Mouse (Mus musculus) left cerebral cortex, adult 2 months (tissue): ENCODE results near the gene Cep112. TPM values are rescaled to one million over a fixed set of nuclear protein-coding genes. Genes with fewer than 3 reads are reported as not detected.

Source experiments
- DNase-seq, 2 experiments: peaks; one replicate each; pipeline ENCODE4 v3.0.0; 2021 to 2022; ENCODE audit warnings: low spot score in 2 of 2, mixed read lengths in 1 of 2; ENCODE audit errors: extremely low spot score in 1 of 2
- H3K27ac ChIP-seq: fragments of 200-600 bp; 2 replicates; pipeline ENCODE4 v1.8.1; 2022
- H3K4me3 ChIP-seq: fragments of 200-600 bp; 2 replicates; pipeline ENCODE4 v1.8.1; 2022
- CTCF ChIP-seq: fragments of 200-600 bp; IDR thresholded peaks from 2 replicates; pipeline ENCODE4 v1.8.1; 2022; ENCODE audit warnings: antibody characterized with exemption, mild to moderate bottlenecking, moderate library complexity
- intact Hi-C: fragments of 180-260 bp; cut with DNase I; formaldehyde crosslinking; loops from one replicate; pipeline ENCODE4 v1.15.1; 2025
- total RNA-seq, 2 experiments: library from RNA; stranded (reverse); gene quantifications; 2 replicates each; pipeline ENCODE4 v1.2.3; 2021

Cep112 gene
- total RNA-seq, 2 experiments from 2014 or later = 8.2 to 11.3 TPM

DNA sequence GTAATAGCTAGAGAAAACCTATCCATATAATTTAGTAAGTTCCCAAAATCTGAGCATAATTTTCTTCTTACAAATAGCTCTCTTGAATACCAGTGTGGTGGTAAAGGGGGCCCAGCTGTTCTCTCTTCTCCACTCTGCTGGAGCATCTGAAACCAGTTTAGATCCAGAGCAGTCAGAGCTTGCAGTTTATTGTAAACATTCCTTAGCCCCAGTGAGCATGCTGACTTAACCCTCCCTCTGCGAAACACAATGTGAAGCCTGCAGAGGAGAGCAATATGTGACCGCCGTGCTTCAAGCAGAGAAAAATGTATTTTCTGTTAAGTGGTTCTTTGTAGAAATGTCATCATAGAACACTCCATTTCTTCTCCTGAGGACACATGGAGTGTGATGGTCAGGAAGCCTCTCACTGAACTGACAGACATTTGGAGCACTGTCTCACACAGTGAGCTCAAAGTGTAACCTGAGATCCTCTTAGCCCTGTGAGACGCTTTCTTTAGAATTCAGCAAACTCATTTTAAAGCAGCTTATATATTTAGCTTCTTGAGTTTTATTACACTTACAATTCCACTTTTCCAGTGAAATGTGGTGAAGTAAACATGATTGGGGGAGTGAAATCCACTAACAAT, 128.1 kb downstream of the Cep112 start:
- Histone ChIP-seq H3K4me3 (no peak overlapping the region), H3K27ac (no peak overlapping the region)
- no peak for TF ChIP-seq CTCF
- intact Hi-C loops = no loop called here
- DNase-seq = no peak

DNA sequence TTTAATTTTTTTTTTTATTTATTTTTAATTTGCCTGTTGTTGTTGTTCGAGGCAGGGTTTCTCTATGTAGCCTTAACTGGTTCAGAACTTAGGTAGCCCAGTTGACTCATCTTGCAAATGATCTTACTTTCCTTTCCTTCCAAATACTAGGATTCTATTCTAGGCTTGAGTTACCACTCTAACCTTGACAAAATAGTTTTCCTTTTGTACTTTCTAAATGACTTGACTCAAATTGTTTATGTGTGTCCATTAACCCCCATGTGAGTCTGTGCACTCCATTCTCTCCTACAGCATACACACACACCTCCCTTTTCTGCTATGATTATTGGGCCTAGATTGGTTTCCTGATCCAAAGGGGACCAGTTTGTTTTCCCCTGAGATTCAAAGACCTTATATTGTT, 128.9 kb downstream of the Cep112 start:
- no peak for TF ChIP-seq CTCF
- no peak for DNase-seq
- intact Hi-C loops = no loop called here

DNA sequence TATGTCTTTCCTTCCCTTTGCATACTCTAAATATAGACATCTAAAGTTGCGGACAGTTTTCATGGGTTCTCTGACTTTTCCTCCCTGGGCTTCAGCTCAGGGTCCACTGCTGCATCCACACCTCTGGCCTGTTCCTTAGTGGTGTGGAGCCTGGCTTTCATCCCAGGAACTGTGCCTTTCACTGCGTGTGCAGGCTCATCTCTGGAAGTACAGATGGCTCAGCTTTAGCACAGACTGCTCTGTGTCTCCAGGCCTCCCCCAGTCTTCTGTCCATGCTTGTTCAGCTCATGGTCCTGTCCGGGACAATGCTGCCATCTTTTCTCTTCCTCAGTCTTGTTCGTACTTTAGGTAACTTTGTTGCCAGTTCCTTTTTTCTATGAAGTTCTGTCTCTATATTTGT, 133.6 kb downstream of the Cep112 start:
- intact Hi-C loops = no loop called here
- no peak for TF ChIP-seq CTCF
- no peak for DNase-seq

More for the DNA sequence above, 128.9 kb downstream of the Cep112 start:
- H3K27ac ChIP-seq = no peak overlapping the region
- no peak overlapping the region for H3K4me3 ChIP-seq

DNA sequence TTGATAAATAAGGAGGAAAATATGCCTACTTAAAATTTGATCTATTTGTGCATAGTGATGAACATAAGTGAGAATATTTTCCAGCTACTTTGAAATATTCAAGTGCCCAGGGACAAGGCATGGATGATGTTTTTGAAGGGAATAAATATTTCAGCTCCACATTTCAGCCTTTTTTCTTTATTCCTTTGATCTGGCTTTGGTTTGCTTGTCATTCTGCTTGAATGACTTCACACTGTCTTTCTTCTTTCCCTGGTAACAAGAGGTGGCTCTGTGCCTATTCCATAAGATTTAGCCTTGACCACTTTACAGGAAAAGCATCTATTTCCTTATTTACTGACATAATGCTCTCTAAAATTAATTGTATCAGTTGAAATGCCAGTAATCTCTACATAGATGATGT, 134.5 kb downstream of the Cep112 start:
- Histone ChIP-seq H3K4me3 (no peak overlapping the region), H3K27ac (no peak overlapping the region)
- DNase-seq = no peak
- intact Hi-C loops = no loop called here
- TF ChIP-seq CTCF = no peak

More for the DNA sequence above, 133.6 kb downstream of the Cep112 start:
- Histone ChIP-seq H3K27ac (no peak overlapping the region), H3K4me3 (no peak overlapping the region)

DNA sequence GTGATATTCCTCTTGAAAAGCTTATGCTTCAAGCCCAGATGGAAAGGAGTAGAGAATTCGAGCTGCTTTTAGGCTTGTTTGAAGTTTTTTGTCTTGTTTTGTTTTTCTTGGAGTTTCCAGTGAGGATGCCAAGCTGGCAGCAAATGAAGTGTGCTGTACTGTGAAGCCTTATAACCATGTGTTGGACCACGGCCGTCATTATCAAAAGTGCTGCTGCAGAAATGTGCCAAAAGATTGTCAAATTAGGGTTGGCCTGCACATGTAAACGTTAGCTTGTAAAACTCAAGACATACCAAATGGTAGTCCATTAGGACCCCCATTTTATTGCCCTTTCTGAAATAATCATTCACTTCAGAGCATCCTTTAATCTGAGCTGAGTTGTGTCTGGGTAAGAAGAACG, 137.1 kb downstream of the Cep112 start:
- TF ChIP-seq CTCF = no peak
- intact Hi-C loops = no loop called here
- no peak overlapping the region for H3K4me3 ChIP-seq
- H3K27ac ChIP-seq = no peak overlapping the region
- no peak for DNase-seq

DNA sequence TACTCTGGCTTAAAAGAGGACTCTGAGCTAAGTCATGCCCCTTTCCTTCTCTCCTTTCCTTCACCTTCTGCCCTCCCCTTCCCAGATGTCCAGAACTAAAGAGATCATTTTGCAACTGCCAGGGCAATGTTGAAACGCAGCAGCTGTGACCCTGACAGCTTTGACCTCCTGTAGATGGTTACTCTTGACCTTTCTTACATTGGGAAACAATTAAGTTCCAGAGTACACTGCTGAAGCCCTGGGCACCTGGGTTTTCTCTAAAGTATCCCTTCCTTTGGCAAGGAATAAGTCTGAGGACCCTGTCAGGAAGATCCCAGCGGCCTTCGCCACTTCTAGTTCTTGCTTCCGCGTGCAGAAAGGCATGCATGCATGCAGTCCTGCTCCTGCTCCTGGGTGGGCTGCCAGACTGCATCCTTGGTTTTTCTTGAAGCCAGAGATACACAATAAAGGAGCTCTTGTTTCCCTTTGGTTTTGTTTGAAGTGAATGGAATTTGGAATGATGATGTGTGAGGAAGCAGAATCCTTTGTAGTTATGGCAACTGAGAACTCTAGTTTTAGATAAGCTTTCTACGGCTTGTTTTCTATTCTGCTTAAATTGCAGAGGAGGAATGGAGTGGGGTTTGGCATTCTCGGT, 161.7 kb downstream of the Cep112 start:
- intact Hi-C loops = no loop called here
- Histone ChIP-seq H3K4me3 (no peak overlapping the region), H3K27ac (0 out of 2 replicates have a peak overlapping the region, but pooled peaks have one; percentile 9)
- no peak for DNase-seq
- TF ChIP-seq CTCF = no peak

DNA sequence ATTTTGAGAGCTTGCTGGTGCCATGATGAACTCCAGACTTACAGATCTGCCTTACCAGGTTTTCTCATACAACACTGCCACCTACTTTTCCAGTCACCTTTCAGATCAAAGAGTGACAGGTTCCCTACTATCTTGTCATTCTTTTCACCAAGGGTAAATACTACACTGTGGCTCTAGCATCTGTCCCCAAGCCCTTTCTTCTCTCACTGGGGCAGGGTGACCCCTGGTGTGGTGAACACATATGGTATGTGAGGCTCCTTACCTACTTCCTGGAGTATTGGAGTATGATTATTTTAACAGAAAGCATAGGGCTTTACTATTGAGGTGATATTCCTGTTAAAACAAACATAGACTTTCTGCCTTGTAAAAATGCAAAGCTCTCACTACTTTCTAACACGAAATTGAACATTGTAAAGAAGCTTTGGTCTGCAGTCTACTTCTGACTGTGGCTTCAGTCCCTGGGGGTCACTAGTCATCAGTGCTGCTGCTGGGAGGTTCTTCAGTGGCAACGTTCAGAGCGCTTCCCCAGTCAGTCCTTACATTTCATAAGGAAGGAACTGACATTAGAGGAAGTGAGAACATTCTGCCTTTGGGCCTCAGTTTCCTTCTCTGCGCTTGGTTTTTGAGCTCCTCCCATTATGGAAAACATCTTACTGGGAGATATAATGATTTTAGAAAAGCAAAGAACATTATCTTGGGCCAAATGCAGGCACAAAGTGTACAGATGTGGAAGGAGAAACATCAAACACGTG, 168.4 kb downstream of the Cep112 start:
- intact Hi-C loops = no loop called here
- H3K27ac ChIP-seq = no peak overlapping the region
- TF ChIP-seq CTCF = no peak

DNA sequence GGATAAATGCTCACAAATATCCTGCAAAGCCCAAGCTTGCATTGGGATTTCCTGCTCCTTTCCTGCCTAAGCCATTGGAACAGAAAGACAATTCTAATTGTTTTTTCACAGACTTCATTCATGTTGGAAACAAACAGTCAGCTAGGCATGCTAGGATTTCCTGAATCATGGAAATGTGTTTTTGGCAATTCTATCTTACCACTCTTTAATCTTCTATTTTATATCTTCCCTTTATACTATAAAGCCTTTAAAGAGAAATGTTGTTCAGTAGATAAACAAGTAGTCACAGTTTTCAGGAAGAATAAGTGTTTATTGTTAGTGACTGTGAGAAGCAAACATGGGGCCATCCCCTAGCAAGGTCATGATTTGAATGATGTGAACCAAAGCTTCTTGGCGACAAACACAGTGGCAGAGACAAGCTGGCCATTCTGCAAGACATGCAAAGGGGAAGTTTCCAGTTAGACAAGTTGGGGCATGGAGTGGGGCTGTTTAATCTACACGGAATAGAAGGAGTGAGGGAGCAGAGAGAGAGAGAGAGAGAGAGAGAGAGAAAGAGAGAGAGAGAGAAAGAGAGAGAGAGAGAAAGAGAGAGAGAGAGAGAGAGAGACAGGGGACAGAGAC, 169.1 kb downstream of the Cep112 start:
- Histone ChIP-seq H3K4me3 (no peak overlapping the region), H3K27ac (no peak overlapping the region)
- no peak for DNase-seq
- intact Hi-C loops = no loop called here
- TF ChIP-seq CTCF = no peak

More for the DNA sequence above, 168.4 kb downstream of the Cep112 start:
- no peak for DNase-seq
- no peak overlapping the region for H3K4me3 ChIP-seq

DNA sequence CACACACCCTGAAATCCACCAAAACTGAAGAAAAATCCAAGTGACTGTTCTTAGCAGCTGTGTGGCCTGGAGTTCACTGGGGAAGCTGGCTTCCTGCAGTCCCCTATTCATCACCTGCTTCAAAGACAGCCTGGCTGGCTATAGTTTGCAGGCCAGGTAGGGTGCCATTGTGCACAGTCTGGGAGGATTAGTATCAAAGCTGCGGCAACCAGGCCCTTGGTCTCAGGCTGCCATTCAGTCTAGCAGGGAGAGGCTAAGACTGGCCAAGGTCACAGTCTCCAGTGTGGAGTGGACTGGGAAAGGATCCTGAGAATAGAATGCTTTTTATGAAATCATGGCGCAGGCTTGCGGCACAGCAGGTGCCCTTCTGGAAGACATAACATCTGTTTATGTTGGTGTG, 180.3 kb downstream of the Cep112 start:
- TF ChIP-seq CTCF = no peak
- peak overlapping the region; percentile 54 for H3K27ac ChIP-seq
- no peak overlapping the region for H3K4me3 ChIP-seq
- intact Hi-C loops = loop anchor here (10.0 kb wide), 1 partner anchor 140 kb away; no protein-coding TSS in a partner anchor
- peak in 1 of 2 experiments; percentile 10 for DNase-seq

DNA sequence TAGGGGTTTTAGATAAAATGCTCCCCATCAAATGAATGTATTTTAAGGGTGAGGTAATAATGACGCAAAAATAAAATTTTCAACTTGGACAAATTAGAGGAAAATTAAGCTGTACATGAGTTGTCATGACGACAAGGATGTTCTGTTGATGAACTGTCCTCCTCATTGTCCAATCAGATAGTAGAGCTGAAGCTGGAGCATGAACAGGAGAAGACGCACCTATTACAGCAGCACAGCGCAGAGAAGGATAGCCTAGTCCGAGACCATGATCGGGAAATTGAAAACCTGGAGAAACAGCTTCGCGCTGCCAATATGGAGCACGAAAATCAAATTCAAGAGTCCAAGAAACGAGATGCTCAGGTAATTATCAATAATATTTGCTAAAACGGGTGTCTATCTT, 181.0 kb downstream of the Cep112 start:
- H3K27ac ChIP-seq = no peak overlapping the region
- intact Hi-C loops = loop anchor here (10.0 kb wide), 1 partner anchor 141 kb away; no protein-coding TSS in a partner anchor
- H3K4me3 ChIP-seq = peak overlapping the region; percentile 27; the same call in 1 of the 2 replicates
- DNase-seq = no peak
- no peak for TF ChIP-seq CTCF

DNA sequence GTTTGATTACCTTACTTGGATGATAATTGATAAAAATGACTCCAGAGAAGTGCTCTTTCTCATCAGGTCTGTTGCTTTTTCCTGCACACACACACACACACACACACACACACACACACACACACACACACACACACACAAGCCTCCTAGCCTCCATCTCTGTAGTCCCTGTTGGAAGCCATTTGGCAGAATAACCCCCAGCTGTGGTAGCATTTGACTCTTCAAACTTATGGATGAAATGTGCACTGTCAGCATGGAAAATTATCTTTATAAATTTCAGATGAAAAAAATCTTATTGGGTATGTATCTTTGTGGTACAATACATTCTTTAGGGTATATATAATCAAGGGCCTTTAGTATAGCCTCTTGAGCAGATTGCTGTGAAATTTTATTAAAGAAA, 181.8 kb downstream of the Cep112 start:
- no peak overlapping the region for H3K27ac ChIP-seq
- TF ChIP-seq CTCF = no peak
- no peak for DNase-seq
- peak overlapping the region; percentile 14; the same call in 1 of the 2 replicates for H3K4me3 ChIP-seq
- intact Hi-C loops = loop anchor here (10.0 kb wide), 1 partner anchor 142 kb away; no protein-coding TSS in a partner anchor
